In genomic region chr8:119778263-119778662, GRCm38 (mm10) we compare ENCODE assay signal across 8 mouse cellular contexts. TPM values are rescaled to one million over a fixed set of nuclear protein-coding genes. Genes with fewer than 3 reads are reported as not detected.
DNase-seq lines count a peak whose midpoint lies in the region; ATAC-seq and TF ChIP-seq lines count a peak whose summit lies in the region.

Gene Tldc1, minus strand, starts transcription at chr8:119778416.

- intact Hi-C loops in heart, postnatal 36 days (cut with DNase I) = no loop called here

- peak within 1 kb of the TSS; percentile 85 for H3K4me2 ChIP-seq in forebrain, embryonic 16.5 days (ENCODE audit: low read length)
- peak within 1 kb of the TSS; percentile 88 for H3K4me2 ChIP-seq in lung, embryonic 14.5 days

- peak within 1 kb of the TSS; percentile 83 for H3K9ac ChIP-seq in forebrain, embryonic 16.5 days (replicated peaks; ENCODE audit: low read depth, low read length)
- H3K9ac ChIP-seq in lung, embryonic 14.5 days = peak within 1 kb of the TSS; percentile 67

- 0 out of 2 replicates have a peak, but pooled peaks cover 11% of the 10 kb centered on the region for H3K27me3 ChIP-seq in G1E (ENCODE audit: insufficient read depth, low read length)
- no peaks in the 10 kb centered on the region; the same call in 1 of the 2 replicates for H3K27me3 ChIP-seq in forebrain, embryonic 16.5 days (replicated peaks; ENCODE audit: control insufficient read depth, insufficient read depth, low read length)
- H3K27me3 ChIP-seq in lung, embryonic 14.5 days (ENCODE audit: insufficient read depth, low read length) = no peaks in the 10 kb centered on the region
- H3K27me3 ChIP-seq in thymus, adult 2 months (ENCODE audit: control insufficient read depth, insufficient read depth, low read length) = no peaks in the 10 kb centered on the region

- DNase-seq in G1E (ENCODE audit: low spot score) = peak; percentile 99
- DNase-seq in cerebellum, adult 18-20 months = peak; percentile 99
- peak; percentile 100 for DNase-seq in heart, postnatal 36 days
- DNase-seq in layer of hippocampus, adult 2 months (ENCODE audit: low spot score in 2 of 2) = peak; percentile 98 to 99
- DNase-seq in lung, embryonic 14.5 days = peak; percentile 100
- DNase-seq in thymus, adult 2 months = peak; percentile 99

- peak within 1 kb of the TSS; percentile 79 for H3K4me3 ChIP-seq in G1E (ENCODE audit: low read depth, low read length)
- H3K4me3 ChIP-seq in forebrain, embryonic 16.5 days (replicated peaks; ENCODE audit: low read length) = peak within 1 kb of the TSS; percentile 65
- peak within 1 kb of the TSS; percentile 60 for H3K4me3 ChIP-seq in layer of hippocampus, adult 2 months
- peak within 1 kb of the TSS; percentile 58 for H3K4me3 ChIP-seq in lung, embryonic 14.5 days (ENCODE audit: low read depth, low read length)
- H3K4me3 ChIP-seq in olfactory bulb, adult 2 months (ENCODE audit: insufficient read depth, low read depth, low read length) = peak within 1 kb of the TSS; percentile 89
- peak within 1 kb of the TSS; percentile 81 for H3K4me3 ChIP-seq in thymus, adult 2 months (ENCODE audit: control insufficient read depth, insufficient read depth, low read length)

- peak within 1 kb of the TSS; percentile 72 for H3K27ac ChIP-seq in forebrain, embryonic 16.5 days (ENCODE audit: low read length)
- peak within 1 kb of the TSS; percentile 96 for H3K27ac ChIP-seq in layer of hippocampus, adult 2 months
- peak within 1 kb of the TSS; percentile 88 for H3K27ac ChIP-seq in lung, embryonic 14.5 days (ENCODE audit: low read depth)
- H3K27ac ChIP-seq in olfactory bulb, adult 2 months (ENCODE audit: insufficient read depth, low read depth, low read length) = peak within 1 kb of the TSS; percentile 92
- H3K27ac ChIP-seq in thymus, adult 2 months (ENCODE audit: control insufficient read depth, insufficient read depth, low read length) = 0 out of 2 replicates have a peak within 1 kb of the TSS, but pooled peaks have one; percentile 38

- no peak for TF ChIP-seq CTCF in G1E (IDR thresholded peaks at IDR 0.05; ENCODE audit: low read depth, low read length)
- no peak for TF ChIP-seq CTCF in layer of hippocampus, adult 2 months (conservative IDR thresholded peaks at IDR 0.05)
- TF ChIP-seq CTCF in lung, embryonic 14.5 days (IDR thresholded peaks at IDR 0.05; ENCODE audit: low read depth) = no peak
- no peak for TF ChIP-seq CTCF in olfactory bulb, adult 2 months (IDR thresholded peaks at IDR 0.05; ENCODE audit: insufficient read depth, low read depth, low read length)
- 0 out of 2 replicates have a peak, but pooled peaks have one; percentile 15 for TF ChIP-seq CTCF in thymus, adult 2 months (IDR thresholded peaks at IDR 0.05; ENCODE audit: borderline replicate concordance, control insufficient read depth, extremely low read depth, insufficient read depth, low read length, poor library complexity)

- no peaks in the 10 kb centered on the region for H3K9me3 ChIP-seq in G1E (replicated peaks)
- no peaks in the 10 kb centered on the region for H3K9me3 ChIP-seq in forebrain, embryonic 16.5 days (ENCODE audit: control insufficient read depth, low read length)
- H3K9me3 ChIP-seq in lung, embryonic 14.5 days (ENCODE audit: low read depth, low read length) = no peaks in the 10 kb centered on the region

- peaks cover 42% of the 10 kb centered on the region for H3K4me1 ChIP-seq in G1E (ENCODE audit: insufficient read depth, low read depth, low read length)
- peaks cover 14% of the 10 kb centered on the region for H3K4me1 ChIP-seq in forebrain, embryonic 16.5 days (replicated peaks; ENCODE audit: control insufficient read depth, insufficient read depth, low read length)
- peaks cover 10% of the 10 kb centered on the region; the same call in 1 of the 2 replicates for H3K4me1 ChIP-seq in lung, embryonic 14.5 days (ENCODE audit: insufficient read depth)
- H3K4me1 ChIP-seq in olfactory bulb, adult 2 months (ENCODE audit: control insufficient read depth, insufficient read depth, low read length) = peaks cover 18% of the 10 kb centered on the region
- H3K4me1 ChIP-seq in thymus, adult 2 months (replicated peaks; ENCODE audit: control insufficient read depth, insufficient read depth, low read length) = peaks cover 18% of the 10 kb centered on the region

- peaks cover 25% of the 10 kb centered on the region for H3K36me3 ChIP-seq in G1E (replicated peaks)
- H3K36me3 ChIP-seq in forebrain, embryonic 16.5 days (ENCODE audit: control insufficient read depth, insufficient read depth) = no peaks in the 10 kb centered on the region
- H3K36me3 ChIP-seq in lung, embryonic 14.5 days (ENCODE audit: insufficient read depth) = no peaks in the 10 kb centered on the region
- H3K36me3 ChIP-seq in thymus, adult 2 months (ENCODE audit: control insufficient read depth, insufficient read depth, low read length) = no peaks in the 10 kb centered on the region

- TF ChIP-seq POLR2A in olfactory bulb, adult 2 months (IDR thresholded peaks at IDR 0.05; ENCODE audit: insufficient read depth, low read depth, low read length) = peak; percentile 74
- TF ChIP-seq POLR2A in thymus, adult 2 months (IDR thresholded peaks at IDR 0.05; ENCODE audit: control insufficient read depth, extremely low read depth, insufficient read depth, low read length, poor library complexity) = peak; percentile 64

- WGBS in forebrain, embryonic 16.5 days = 0% methylated on average over 18 of the region's 18 CpGs
- 0% methylated on average over 18 of the region's 18 CpGs for WGBS in lung, embryonic 14.5 days
- WGBS in olfactory bulb, adult 2 months = under 1% methylated on average over 18 of the region's 18 CpGs
- under 1% methylated on average over 18 of the region's 18 CpGs for WGBS in thymus, adult 2 months

- peak; percentile 98 for ATAC-seq in G1E (ENCODE audit: extremely low read depth, insufficient number of reproducible peaks, low FRiP score, poor library complexity, severe bottlenecking)
- ATAC-seq in forebrain, embryonic 16.5 days = peak; percentile 97
- peak; percentile 98 for ATAC-seq in lung, embryonic 14.5 days (ENCODE audit: insufficient read depth)

RNA-seq across cellular contexts. Expression of gene Tldc1, which starts in this region (rescaled TPM):
- 6.6 and 8.1 TPM in 2 replicates for total RNA-seq in G1E (2014; fragmentation: Nextera tagmentation)
- total RNA-seq in G1E (2017) = 10.7 TPM in 2 replicates
- 7.2 and 8.4 TPM in 2 replicates for polyA plus RNA-seq in G1E (2012)
- polyA plus RNA-seq in forebrain, embryonic 16.5 days (2015; fragmentation: Nextera tagmentation; extraction: Ambion mirVana) = 15.3 and 16.1 TPM in 2 replicates
- 10 to 100 TPM; 11.1 to 13.3 TPM for total RNA-seq in heart, postnatal 36 days (2021)
- total RNA-seq in layer of hippocampus, adult 2 months (2021) = 10 to 100 TPM; 15.2 to 15.5 TPM
- 9.7 and 10.3 TPM in 2 replicates for polyA plus RNA-seq in lung, embryonic 14.5 days (2014; fragmentation: Nextera tagmentation; extraction: Ambion mirVana)
- not detected in 2 replicates for polyA plus RNA-seq in olfactory bulb, adult 2 months (2012; ENCODE audit: insufficient read depth, insufficient read length, low replicate concordance, missing spikeins)
- polyA plus RNA-seq in thymus, adult 2 months (2012; rRNA removed) = 13.9 and 14.0 TPM in 2 replicates

Comparison
In these comparisons a context has a peak if more than half of its experiments do, and no peak if none do; other contexts are left out.
1. Peak in every context shown above with its lines: DNase-seq, ATAC-seq, H3K4me3 ChIP-seq and H3K27ac ChIP-seq.
2. H3K27ac ChIP-seq: peak in every context shown above with its lines; median percentile 96 in layer of hippocampus, adult 2 months; 92 in olfactory bulb, adult 2 months; 88 in lung, embryonic 14.5 days; 72 in forebrain, embryonic 16.5 days; 38 in thymus, adult 2 months.